In the genomic region with DNA sequence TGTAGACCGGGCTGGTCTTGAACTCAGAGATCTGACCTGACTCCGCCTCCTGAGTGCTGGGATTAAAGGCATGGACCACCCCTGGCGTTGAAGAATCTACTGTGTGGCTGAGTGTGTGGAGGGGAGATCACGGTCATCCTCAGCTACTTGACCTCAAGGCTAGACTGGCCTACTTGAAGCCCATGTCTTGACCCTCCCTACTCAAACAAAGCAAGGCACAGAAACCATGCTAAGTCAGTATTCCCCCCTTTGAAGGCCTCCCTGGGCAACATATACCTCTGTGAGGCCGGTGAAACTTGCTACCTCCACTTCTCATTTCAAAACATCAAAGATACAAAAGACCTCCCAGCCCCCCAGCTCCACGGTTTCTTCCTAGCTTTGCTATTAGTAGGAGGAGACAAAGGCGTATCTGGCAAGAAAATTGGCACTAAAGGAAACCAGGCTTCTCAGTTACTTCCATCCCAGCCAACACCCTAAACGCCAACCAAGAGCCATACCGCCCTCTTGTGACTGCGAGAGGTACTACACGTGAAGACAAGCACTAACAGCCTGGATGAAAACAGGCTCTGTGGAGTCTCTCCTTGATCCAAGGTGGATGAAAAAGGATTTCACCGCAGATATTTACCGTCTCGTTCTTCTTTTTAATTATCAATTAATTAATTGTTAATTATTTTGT, we compare ENCODE assay signal across 8 mouse cellular contexts. TPM values are rescaled to one million over a fixed set of nuclear protein-coding genes. Genes with fewer than 3 reads are reported as not detected.
A peak's percentile ranks its signal among the peaks of the same experiment; 100 is the strongest.
DNase-seq lines count a peak whose midpoint lies in the region; ATAC-seq lines count a peak whose summit lies in the region.

No protein-coding gene starts in this region.

- H3K9ac ChIP-seq in liver, embryonic 12.5 days = no peak overlapping the region

- H3K4me2 ChIP-seq in liver, embryonic 12.5 days = no peak overlapping the region

- intact Hi-C loops in left cerebral cortex, postnatal 36 days (cut with DNase I) = loop anchor here (10.0 kb wide), 1 partner anchor 125 kb away; the partner anchor contains the start of gene Irf5

- H3K4me3 ChIP-seq in liver, embryonic 12.5 days = no peak overlapping the region

- no peaks in the 10 kb centered on the region for H3K36me3 ChIP-seq in liver, embryonic 12.5 days
- H3K36me3 ChIP-seq in splenic B cell, adult 2 months (ENCODE audit: control insufficient read depth, insufficient read depth, low read length, poor library complexity, severe bottlenecking) = no peaks in the 10 kb centered on the region

- H3K4me1 ChIP-seq in liver, embryonic 12.5 days = peaks cover 6% of the 10 kb centered on the region; the same call in 1 of the 2 replicates

- 25% methylated on average over 14 of the region's 14 CpGs for whole genome bisulfite sequencing in liver, embryonic 12.5 days (ENCODE audit: insufficient replicate concordance)

- peaks cover 25% of the 10 kb centered on the region for H3K27me3 ChIP-seq in liver, embryonic 12.5 days (replicated peaks)
- no peaks in the 10 kb centered on the region; the same call in 1 of the 2 replicates for H3K27me3 ChIP-seq in splenic B cell, adult 2 months (ENCODE audit: control insufficient read depth, insufficient read depth, low read length, poor library complexity, severe bottlenecking)

- ATAC-seq in liver, embryonic 12.5 days = no peak; the same call in 1 of the 2 replicates

- H3K27ac ChIP-seq in liver, embryonic 12.5 days = no peak overlapping the region

- peak; percentile 88 for DNase-seq in liver
- peak; percentile 83 to 90 for DNase-seq in cerebellum, postnatal 25 days
- DNase-seq in gastrocnemius, adult 18-20 months (ENCODE audit: low spot score) = peak; percentile 90
- DNase-seq in kidney, adult 11 months = peak; percentile 90
- DNase-seq in left cerebral cortex, postnatal 36 days (ENCODE audit: low spot score in 2 of 2) = peak; percentile 85 to 86
- peak; percentile 86 for DNase-seq in naive thymus-derived CD4-positive, alpha-beta T cell, adult 2 months (ENCODE audit: low read depth)
- peak; percentile 89 for DNase-seq in splenic B cell, adult 2 months (ENCODE audit: low read depth, low spot score)

- no peaks in the 10 kb centered on the region for H3K9me3 ChIP-seq in liver, embryonic 12.5 days (replicated peaks)

RNA-seq across cellular contexts. Expression of gene Tnpo3, which starts 39.9 kb away (rescaled TPM):
- polyA plus RNA-seq in liver, embryonic 12.5 days (2016; fragmentation: Nextera tagmentation; extraction: Ambion mirVana) = 55.2 and 56.6 TPM in 2 replicates
- total RNA-seq in gastrocnemius, adult 18-20 months (2021) = 10 to 100 TPM; 31.3 to 36.0 TPM
- total RNA-seq in left cerebral cortex, postnatal 36 days (2021) = 10 to 100 TPM; 65.3 to 74.8 TPM

RNA-seq across cellular contexts. Expression of gene Tspan33, which starts 44.4 kb away (rescaled TPM):
- polyA plus RNA-seq in liver, embryonic 12.5 days (2016; fragmentation: Nextera tagmentation; extraction: Ambion mirVana) = 197 and 203 TPM in 2 replicates
- total RNA-seq in gastrocnemius, adult 18-20 months (2021) = 1 to 10 TPM; 2.6 to 3.6 TPM
- total RNA-seq in left cerebral cortex, postnatal 36 days (2021) = 10 to 100 TPM; 28.0 TPM

Comparison
In these comparisons a context has a peak if more than half of its experiments do, and no peak if none do; other contexts are left out.
1. RNA of gene Tspan33, which starts 44.4 kb away (total RNA-seq): 28.0 TPM in left cerebral cortex, postnatal 36 days; 2.6 to 3.6 TPM in gastrocnemius, adult 18-20 months; every median in the first group is over 4 times any median in the second.
2. Peak in every context shown above with its lines, with median percentiles within 50 percentile points of each other: DNase-seq.